Mouse (Mus musculus): ENCODE measurements around the gene Tff1. TPM values are rescaled to one million over a fixed set of nuclear protein-coding genes. Genes with fewer than 3 reads are reported as not detected.

Gene Tff1
- total RNA-seq, 2 experiments from 2014 or later: not detected

Other genes with a start within 250 kb of the Tff1 start
- gene Umodl1, start 210.6 kb downstream of the Tff1 start, total RNA-seq (2021): not detected
- 1 to 10 TPM; 1.6 to 1.7 TPM for gene Abcg1, start 107.6 kb downstream of the Tff1 start, total RNA-seq (2021)
- gene Tff3, start 35.6 kb downstream of the Tff1 start, total RNA-seq (2021): not detected
- not detected for gene Tff2, start 21.0 kb downstream of the Tff1 start, total RNA-seq (2021)
- not detected for gene Tmprss3, start 33.7 kb upstream of the Tff1 start, total RNA-seq (2021)
- gene Ubash3a, start 42.6 kb upstream of the Tff1 start, total RNA-seq (2021): not detected
- gene Rsph1, start 112.1 kb upstream of the Tff1 start, total RNA-seq (2021): 10 to 100 TPM in 1 of 2 experiments, 1 to 10 TPM in 1; 2.4 to 11.6 TPM
- gene Slc37a1, start 121.5 kb upstream of the Tff1 start, total RNA-seq (2021): 1 to 10 TPM; 3.7 to 5.9 TPM
- gene Pde9a, start 220.9 kb upstream of the Tff1 start, total RNA-seq (2021): 1 to 10 TPM in 1 of 2 experiments, under 1 TPM in 1; 1.00 to 1.6 TPM

Measured in gastrocnemius, adult 18-20 months (tissue).